Mouse (Mus musculus): ENCODE measurements around the gene Pakap. TPM values are rescaled to one million over a fixed set of nuclear protein-coding genes. Genes with fewer than 3 reads are reported as not detected.

Pakap gene
- polyA plus RNA-seq, 1 experiment = not detected

- Histone ChIP-seq H3K4me1 (ENCODE audit: control insufficient read depth, insufficient read depth, low read length) (no peaks in the 10 kb centered on the region), H3K27ac (ENCODE audit: insufficient read depth, low read depth, low read length) (no peak overlapping the region), H3K4me3 (ENCODE audit: insufficient read depth, low read length) (no peak overlapping the region)
- no peak for TF ChIP-seq CTCF (IDR thresholded peaks at IDR 0.05; ENCODE audit: low read depth, low read length)
- TF ChIP-seq POLR2A (IDR thresholded peaks at IDR 0.05; ENCODE audit: borderline replicate concordance, low read depth, low read length) = no peak
These were observed 279.0 kb downstream of the Pakap start for GRCm38 (mm10) chr4:57846991-57847422.

- Histone ChIP-seq H3K4me1 (ENCODE audit: control insufficient read depth, insufficient read depth, low read length) (no peaks in the 10 kb centered on the region), H3K27ac (ENCODE audit: insufficient read depth, low read depth, low read length) (no peak overlapping the region), H3K4me3 (ENCODE audit: insufficient read depth, low read length) (no peak overlapping the region)
- TF ChIP-seq POLR2A (IDR thresholded peaks at IDR 0.05; ENCODE audit: borderline replicate concordance, low read depth, low read length) (no peak), CTCF (IDR thresholded peaks at IDR 0.05; ENCODE audit: low read depth, low read length) (no peak)
These were observed 279.7 kb downstream of the Pakap start for GRCm38 (mm10) chr4:57847676-57848075.

DNA sequence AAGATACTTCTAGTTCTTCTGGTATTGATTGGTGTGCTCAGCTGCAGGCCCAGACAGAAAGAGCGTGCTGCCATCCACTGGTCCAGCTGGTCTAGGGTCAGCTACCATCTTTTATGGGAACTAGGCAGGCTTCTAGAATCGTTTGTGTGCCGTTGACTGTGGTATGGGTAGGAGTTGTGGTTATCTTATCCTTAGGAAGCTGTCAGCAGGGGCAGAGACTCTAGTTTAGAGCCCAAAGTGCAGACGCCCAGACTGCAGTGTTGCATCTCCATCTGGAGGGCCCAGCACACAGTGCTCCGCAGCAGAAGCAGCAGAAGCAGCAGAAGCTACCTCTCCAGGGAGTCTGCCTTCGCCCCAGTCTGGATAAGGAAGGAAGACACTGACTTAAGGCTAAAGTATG lies 281.5 kb downstream of the Pakap start:
- no peak for TF ChIP-seq POLR2A (IDR thresholded peaks at IDR 0.05; ENCODE audit: borderline replicate concordance, low read depth, low read length)
- no peak for TF ChIP-seq CTCF (IDR thresholded peaks at IDR 0.05; ENCODE audit: low read depth, low read length)
- H3K4me1 ChIP-seq (ENCODE audit: control insufficient read depth, insufficient read depth, low read length) = no peaks in the 10 kb centered on the region
- H3K4me3 ChIP-seq (ENCODE audit: insufficient read depth, low read length) = no peak overlapping the region
- no peak overlapping the region for H3K27ac ChIP-seq (ENCODE audit: insufficient read depth, low read depth, low read length)

- Histone ChIP-seq H3K27ac (ENCODE audit: insufficient read depth, low read depth, low read length) (no peak overlapping the region), H3K4me3 (ENCODE audit: insufficient read depth, low read length) (no peak overlapping the region), H3K4me1 (ENCODE audit: control insufficient read depth, insufficient read depth, low read length) (no peaks in the 10 kb centered on the region)
- TF ChIP-seq CTCF (IDR thresholded peaks at IDR 0.05; ENCODE audit: low read depth, low read length) (no peak), POLR2A (IDR thresholded peaks at IDR 0.05; ENCODE audit: borderline replicate concordance, low read depth, low read length) (no peak)
These were observed 283.8 kb downstream of the Pakap start for GRCm38 (mm10) chr4:57851731-57852130.

GRCm38 (mm10) chr4:57852461-57853040 lies 284.6 kb downstream of the Pakap start:
- Histone ChIP-seq H3K4me3 (ENCODE audit: insufficient read depth, low read length) (no peak overlapping the region), H3K4me1 (ENCODE audit: control insufficient read depth, insufficient read depth, low read length) (no peaks in the 10 kb centered on the region), H3K27ac (ENCODE audit: insufficient read depth, low read depth, low read length) (no peak overlapping the region)
- no peak for TF ChIP-seq CTCF (IDR thresholded peaks at IDR 0.05; ENCODE audit: low read depth, low read length)
- TF ChIP-seq POLR2A (IDR thresholded peaks at IDR 0.05; ENCODE audit: borderline replicate concordance, low read depth, low read length) = no peak

GRCm38 (mm10) chr4:57854181-57854580 lies 286.2 kb downstream of the Pakap start:
- H3K4me3 ChIP-seq (ENCODE audit: insufficient read depth, low read length) = no peak overlapping the region
- no peak overlapping the region for H3K27ac ChIP-seq (ENCODE audit: insufficient read depth, low read depth, low read length)
- no peak for TF ChIP-seq CTCF (IDR thresholded peaks at IDR 0.05; ENCODE audit: low read depth, low read length)
- no peak for TF ChIP-seq POLR2A (IDR thresholded peaks at IDR 0.05; ENCODE audit: borderline replicate concordance, low read depth, low read length)
- H3K4me1 ChIP-seq (ENCODE audit: control insufficient read depth, insufficient read depth, low read length) = no peaks in the 10 kb centered on the region

DNA sequence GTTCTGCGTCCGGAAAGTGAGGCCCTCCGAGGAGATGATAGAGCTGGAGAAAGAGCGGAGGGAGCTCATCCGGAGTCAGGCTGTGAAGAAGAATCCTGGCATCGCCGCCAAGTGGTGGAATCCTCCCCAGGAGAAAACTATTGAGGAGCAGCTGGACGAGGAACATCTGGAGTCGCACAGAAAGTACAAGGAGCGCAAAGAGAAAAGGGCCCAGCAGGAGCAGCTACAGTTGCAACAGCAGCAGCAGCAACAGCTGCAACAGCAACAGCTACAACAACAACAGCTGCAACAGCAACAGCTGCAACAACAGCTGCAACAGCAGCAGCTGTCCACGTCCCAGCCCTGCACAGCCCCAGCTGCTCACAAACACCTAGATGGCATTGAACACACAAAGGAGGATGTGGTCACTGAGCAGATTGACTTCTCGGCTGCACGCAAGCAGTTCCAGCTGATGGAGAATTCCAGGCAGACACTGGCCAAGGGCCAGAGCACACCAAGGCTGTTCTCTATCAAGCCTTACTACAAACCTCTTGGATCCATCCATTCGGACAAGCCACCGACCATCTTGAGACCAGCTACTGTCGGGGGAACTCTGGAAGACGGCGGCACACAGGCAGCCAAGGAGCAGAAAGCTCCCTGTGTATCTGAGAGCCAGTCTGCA lies 287.4 kb downstream of the Pakap start:
- Histone ChIP-seq H3K4me3 (ENCODE audit: insufficient read depth, low read length) (no peak overlapping the region), H3K27ac (ENCODE audit: insufficient read depth, low read depth, low read length) (no peak overlapping the region), H3K4me1 (ENCODE audit: control insufficient read depth, insufficient read depth, low read length) (no peaks in the 10 kb centered on the region)
- TF ChIP-seq POLR2A (IDR thresholded peaks at IDR 0.05; ENCODE audit: borderline replicate concordance, low read depth, low read length) = no peak
- no peak for TF ChIP-seq CTCF (IDR thresholded peaks at IDR 0.05; ENCODE audit: low read depth, low read length)

DNA sequence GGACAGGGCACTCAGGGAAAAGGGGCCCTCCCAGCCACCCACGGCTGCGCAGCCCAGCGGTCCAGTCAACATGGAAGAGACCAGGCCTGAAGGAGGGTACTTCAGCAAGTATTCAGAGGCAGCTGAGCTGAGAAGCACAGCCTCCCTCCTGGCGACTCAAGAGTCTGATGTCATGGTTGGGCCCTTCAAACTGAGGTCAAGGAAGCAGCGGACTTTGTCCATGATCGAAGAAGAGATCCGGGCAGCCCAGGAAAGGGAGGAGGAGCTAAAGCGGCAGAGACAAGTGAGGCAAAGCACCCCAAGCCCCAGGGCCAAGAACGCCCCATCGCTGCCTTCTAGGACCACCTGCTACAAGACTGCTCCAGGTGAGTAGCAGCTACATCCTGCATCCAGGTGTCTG lies 288.7 kb downstream of the Pakap start:
- H3K4me3 ChIP-seq (ENCODE audit: insufficient read depth, low read length) = no peak overlapping the region
- no peak for TF ChIP-seq POLR2A (IDR thresholded peaks at IDR 0.05; ENCODE audit: borderline replicate concordance, low read depth, low read length)
- no peak for TF ChIP-seq CTCF (IDR thresholded peaks at IDR 0.05; ENCODE audit: low read depth, low read length)
- no peaks in the 10 kb centered on the region for H3K4me1 ChIP-seq (ENCODE audit: control insufficient read depth, insufficient read depth, low read length)
- no peak overlapping the region for H3K27ac ChIP-seq (ENCODE audit: insufficient read depth, low read depth, low read length)

DNA sequence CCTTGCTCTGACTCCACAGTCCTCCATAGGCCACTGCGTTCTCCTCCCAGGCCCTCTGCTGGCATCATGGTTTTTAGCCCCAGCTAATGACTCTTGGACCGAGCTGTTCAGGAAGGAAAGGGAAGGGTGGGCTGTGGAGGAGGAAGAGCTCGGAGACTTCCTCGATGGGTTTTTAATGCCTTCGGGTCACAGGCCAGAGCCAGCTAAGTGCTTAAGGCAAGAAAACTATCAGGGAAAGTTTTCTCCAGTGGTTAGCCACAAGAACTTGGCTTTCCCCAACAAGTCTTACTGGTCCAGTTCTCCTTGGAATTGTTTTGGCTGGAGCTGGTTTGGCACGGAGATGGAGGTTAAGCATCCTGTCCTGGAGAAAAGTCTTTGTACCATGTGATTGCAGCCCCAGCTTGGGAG lies 292.2 kb downstream of the Pakap start:
- no peak overlapping the region for H3K27ac ChIP-seq (ENCODE audit: insufficient read depth, low read depth, low read length)

GRCm38 (mm10) chr4:57861166-57861565 lies 293.2 kb downstream of the Pakap start:
- Histone ChIP-seq H3K4me3 (ENCODE audit: insufficient read depth, low read length) (no peak overlapping the region), H3K4me1 (ENCODE audit: control insufficient read depth, insufficient read depth, low read length) (no peaks in the 10 kb centered on the region), H3K27ac (ENCODE audit: insufficient read depth, low read depth, low read length) (no peak overlapping the region)
- TF ChIP-seq POLR2A (IDR thresholded peaks at IDR 0.05; ENCODE audit: borderline replicate concordance, low read depth, low read length) (no peak), CTCF (IDR thresholded peaks at IDR 0.05; ENCODE audit: low read depth, low read length) (no peak)

More for the DNA sequence above, 292.2 kb downstream of the Pakap start:
- Histone ChIP-seq H3K4me1 (ENCODE audit: control insufficient read depth, insufficient read depth, low read length) (no peaks in the 10 kb centered on the region), H3K4me3 (ENCODE audit: insufficient read depth, low read length) (no peak overlapping the region)
- TF ChIP-seq POLR2A (IDR thresholded peaks at IDR 0.05; ENCODE audit: borderline replicate concordance, low read depth, low read length) = no peak
- no peak for TF ChIP-seq CTCF (IDR thresholded peaks at IDR 0.05; ENCODE audit: low read depth, low read length)

Data from bone marrow macrophage, adult 2 months (primary cell).